Mouse (Mus musculus): ENCODE results near the gene Fam229a.

DNA sequence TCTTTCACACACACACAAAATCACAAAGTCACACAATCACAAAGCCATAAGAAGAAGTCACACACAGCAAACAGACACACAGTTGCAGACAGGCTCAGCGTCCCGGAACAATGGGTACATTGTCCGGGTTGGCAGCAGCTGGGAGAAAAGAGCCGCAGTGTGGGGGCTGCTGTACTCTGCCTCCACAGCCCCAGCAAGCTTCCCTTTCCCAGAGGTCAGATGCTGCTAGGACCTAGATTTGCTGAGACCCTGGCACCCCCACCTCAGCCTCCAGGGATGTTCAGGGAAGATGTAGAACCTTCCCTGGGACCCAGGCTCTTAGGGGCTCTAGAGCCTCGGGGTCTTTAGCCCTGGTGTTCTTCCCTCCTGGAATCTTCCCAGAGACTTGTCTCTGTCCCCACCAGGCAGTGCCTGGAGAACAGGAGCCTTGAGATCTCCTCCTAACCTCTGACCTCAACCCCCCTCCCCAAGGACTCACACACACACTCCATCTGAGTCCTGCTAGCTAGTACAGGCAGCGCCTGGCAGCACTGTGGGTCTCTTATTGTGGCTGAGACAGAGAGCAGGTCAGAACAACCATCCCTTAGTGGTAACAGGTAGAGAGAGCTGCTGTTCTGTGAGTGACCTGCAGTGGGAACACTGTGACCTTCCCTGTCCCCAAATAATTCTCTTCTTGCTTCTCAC is 20.6 kb downstream of the Fam229a start:
- TF ChIP-seq CTCF (IDR thresholded peaks at IDR 0.05; ENCODE audit: low read depth) (no peak), EP300 (IDR thresholded peaks at IDR 0.05; ENCODE audit: low read depth) (no peak)

Measured in liver, postnatal 0 days (tissue).